Comparison of ENCODE assay signal across 9 mouse cellular contexts in the genomic region with DNA sequence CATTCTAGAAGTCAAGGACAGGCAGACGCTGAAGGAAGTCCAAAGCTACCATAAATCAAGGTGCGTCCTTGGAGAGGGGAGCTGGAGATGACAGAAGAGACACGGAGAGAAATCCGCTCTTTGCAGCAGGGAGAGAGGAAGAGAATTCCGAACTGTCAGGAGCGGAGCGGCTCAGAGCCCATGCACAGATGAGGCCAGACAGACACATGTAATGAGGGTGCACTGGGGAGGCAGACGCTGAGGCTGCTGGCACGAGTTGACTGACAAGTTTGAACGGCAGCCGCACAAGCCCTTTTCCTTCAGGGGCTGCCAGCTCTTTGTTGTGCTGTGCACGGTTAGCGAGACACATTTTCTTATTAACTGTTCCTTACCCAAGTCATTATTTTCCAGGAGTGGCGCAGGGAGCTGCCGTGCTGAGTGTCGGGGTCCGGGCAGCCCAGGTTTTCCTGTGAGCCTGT. TPM values are rescaled to one million over a fixed set of nuclear protein-coding genes. Genes with fewer than 3 reads are reported as not detected.
DNase-seq lines count a peak whose midpoint lies in the region; ATAC-seq lines count a peak whose summit lies in the region.
"Had no signal": no experiment of that assay in that cellular context is flagged by ENCODE, and none has a peak within 500 bp of the region (broad histone marks: within the 10 kb centered on the region; RNA-seq: fewer than 3 reads in every experiment).

A gene (minus strand): TSS at position 448 of the 458 bp plus-strand sequence.

- peak; percentile 97 for ATAC-seq in forebrain, embryonic 14.5 days
- peak; percentile 71 for ATAC-seq in heart, embryonic 15.5 days (replicated peaks; ENCODE audit: insufficient number of reproducible peaks, insufficient read depth, low FRiP score, low read depth)
- peak; percentile 48; the same call in 1 of the 2 replicates for ATAC-seq in liver, embryonic 13.5 days (ENCODE audit: low read depth)
- ATAC-seq in neural tube, embryonic 12.5 days (ENCODE audit: low FRiP score, low read depth): peak; percentile 70

- DNase-seq in left cerebral cortex, adult 18-20 months (ENCODE audit: low spot score in 2 of 2): peak; percentile 33 to 60
- DNase-seq in left cerebral cortex, adult 11 months (ENCODE audit: low spot score): no peak
- DNase-seq in forebrain, embryonic 14.5 days (ENCODE audit: low spot score): peak; percentile 95
- DNase-seq in kidney, postnatal 10 days: peak; percentile 64
- DNase-seq in liver, embryonic 13.5 days: no peak
- no peak for DNase-seq in MN1 (ENCODE audit: low spot score)

- H3K36me3 ChIP-seq in forebrain, embryonic 14.5 days (ENCODE audit: control insufficient read depth, insufficient read depth, low read length): no peaks in the 10 kb centered on the region
- no peaks in the 10 kb centered on the region for H3K36me3 ChIP-seq in heart, embryonic 15.5 days
- no peaks in the 10 kb centered on the region for H3K36me3 ChIP-seq in liver, embryonic 13.5 days
- no peaks in the 10 kb centered on the region for H3K36me3 ChIP-seq in neural tube, embryonic 12.5 days

- H3K27me3 ChIP-seq in forebrain, embryonic 14.5 days (replicated peaks; ENCODE audit: control insufficient read depth, insufficient read depth, low read length): no peaks in the 10 kb centered on the region
- H3K27me3 ChIP-seq in heart, embryonic 15.5 days: no peaks in the 10 kb centered on the region
- H3K27me3 ChIP-seq in liver, embryonic 13.5 days: no peaks in the 10 kb centered on the region
- no peaks in the 10 kb centered on the region for H3K27me3 ChIP-seq in neural tube, embryonic 12.5 days (replicated peaks)
- H3K27me3 ChIP-seq: CH12.LX had no signal

- no peaks in the 10 kb centered on the region for H3K9me3 ChIP-seq in forebrain, embryonic 14.5 days (replicated peaks; ENCODE audit: control insufficient read depth, low read length)
- no peaks in the 10 kb centered on the region for H3K9me3 ChIP-seq in heart, embryonic 15.5 days (replicated peaks)
- H3K9me3 ChIP-seq in liver, embryonic 13.5 days (replicated peaks): no peaks in the 10 kb centered on the region
- no peaks in the 10 kb centered on the region for H3K9me3 ChIP-seq in neural tube, embryonic 12.5 days

- 3% methylated on average over 17 of the region's 17 CpGs for WGBS in forebrain, embryonic 14.5 days
- 3% methylated on average over 17 of the region's 17 CpGs for WGBS in heart, embryonic 15.5 days
- WGBS in liver, embryonic 13.5 days (ENCODE audit: insufficient replicate concordance): 24% methylated on average over 17 of the region's 17 CpGs
- WGBS in neural tube, embryonic 12.5 days: 11% methylated on average over 17 of the region's 17 CpGs

- peak within 1 kb of the TSS; percentile 33 for H3K4me3 ChIP-seq in forebrain, embryonic 14.5 days (ENCODE audit: low read depth, low read length)
- peak within 1 kb of the TSS; percentile 50 for H3K4me3 ChIP-seq in heart, embryonic 15.5 days
- H3K4me3 ChIP-seq in liver, embryonic 13.5 days (replicated peaks): peak within 1 kb of the TSS; percentile 41
- peak within 1 kb of the TSS; percentile 30 for H3K4me3 ChIP-seq in neural tube, embryonic 12.5 days

- peak within 1 kb of the TSS; percentile 67 for H3K9ac ChIP-seq in forebrain, embryonic 14.5 days (ENCODE audit: low read length)
- H3K9ac ChIP-seq in heart, embryonic 15.5 days: peak within 1 kb of the TSS; percentile 48
- H3K9ac ChIP-seq in liver, embryonic 13.5 days: peak within 1 kb of the TSS; percentile 41; the same call in 1 of the 2 replicates
- H3K9ac ChIP-seq in neural tube, embryonic 12.5 days: peak within 1 kb of the TSS; percentile 48

- H3K4me1 ChIP-seq in forebrain, embryonic 14.5 days (ENCODE audit: control insufficient read depth, insufficient read depth, low read length): peaks cover 9% of the 10 kb centered on the region; the same call in 1 of the 2 replicates
- H3K4me1 ChIP-seq in heart, embryonic 15.5 days (replicated peaks): peaks cover 8% of the 10 kb centered on the region; the same call in 1 of the 2 replicates
- no peaks in the 10 kb centered on the region for H3K4me1 ChIP-seq in liver, embryonic 13.5 days (replicated peaks)
- H3K4me1 ChIP-seq in neural tube, embryonic 12.5 days: peaks cover 6% of the 10 kb centered on the region; the same call in 1 of the 2 replicates

- H3K4me2 ChIP-seq in forebrain, embryonic 14.5 days (ENCODE audit: low read length): peak within 1 kb of the TSS; percentile 52
- H3K4me2 ChIP-seq in heart, embryonic 15.5 days: peak within 1 kb of the TSS; percentile 67
- H3K4me2 ChIP-seq in liver, embryonic 13.5 days: peak within 1 kb of the TSS; percentile 40
- H3K4me2 ChIP-seq in neural tube, embryonic 12.5 days (replicated peaks): peak within 1 kb of the TSS; percentile 63

- peak within 1 kb of the TSS; percentile 67 for H3K27ac ChIP-seq in forebrain, embryonic 14.5 days (ENCODE audit: low read depth, low read length)
- peak within 1 kb of the TSS; percentile 77 for H3K27ac ChIP-seq in heart, embryonic 15.5 days
- H3K27ac ChIP-seq in liver, embryonic 13.5 days: no peak within 1 kb of the TSS; the same call in 1 of the 2 replicates
- H3K27ac ChIP-seq in neural tube, embryonic 12.5 days: no peak within 1 kb of the TSS

RNA-seq across cellular contexts. Expression of the gene that starts here (rescaled TPM):
- 10 to 100 TPM; 18.6 to 19.0 TPM for total RNA-seq in left cerebral cortex, adult 18-20 months (2021)
- polyA plus RNA-seq in forebrain, embryonic 14.5 days (2014; fragmentation: Nextera tagmentation; extraction: Ambion mirVana): 15.9 and 17.3 TPM in 2 replicates
- 14.5 and 17.4 TPM in 2 replicates for polyA plus RNA-seq in heart, embryonic 15.5 days (2015; fragmentation: Nextera tagmentation; extraction: Ambion mirVana)
- polyA plus RNA-seq in liver, embryonic 13.5 days (2015; fragmentation: Nextera tagmentation; extraction: Ambion mirVana): 3.2 and 5.6 TPM in 2 replicates
- polyA plus RNA-seq in neural tube, embryonic 12.5 days (2016; fragmentation: Nextera tagmentation; extraction: Ambion mirVana): 7.1 and 9.0 TPM in 2 replicates
- total RNA-seq: CH12.LX had no signal

Comparison
In these comparisons a context has a peak if more than half of its experiments do, and no peak if none do; other contexts are left out.
1. DNase-seq: peak in left cerebral cortex, adult 18-20 months (2 of 2), forebrain, embryonic 14.5 days (single experiment) and kidney, postnatal 10 days (single experiment); none in left cerebral cortex, adult 11 months (single experiment), liver, embryonic 13.5 days (single experiment) and MN1 (single experiment).
2. H3K27ac ChIP-seq: peak in forebrain, embryonic 14.5 days (single experiment) and heart, embryonic 15.5 days (single experiment); none in liver, embryonic 13.5 days (single experiment) and neural tube, embryonic 12.5 days (single experiment).
3. Peak in every context shown above with its lines, with median percentiles within 50 percentile points of each other: ATAC-seq, H3K4me2 ChIP-seq, H3K4me3 ChIP-seq and H3K9ac ChIP-seq.